Mouse (Mus musculus): ENCODE results near the gene Ypel1. TPM values are rescaled to one million over a fixed set of nuclear protein-coding genes. Genes with fewer than 3 reads are reported as not detected.
A peak's percentile ranks its signal among the peaks of the same experiment; 100 is the strongest.

Ypel1 gene
- polyA plus RNA-seq, 1 experiment from 2014 or later: 11.8 TPM

DNA sequence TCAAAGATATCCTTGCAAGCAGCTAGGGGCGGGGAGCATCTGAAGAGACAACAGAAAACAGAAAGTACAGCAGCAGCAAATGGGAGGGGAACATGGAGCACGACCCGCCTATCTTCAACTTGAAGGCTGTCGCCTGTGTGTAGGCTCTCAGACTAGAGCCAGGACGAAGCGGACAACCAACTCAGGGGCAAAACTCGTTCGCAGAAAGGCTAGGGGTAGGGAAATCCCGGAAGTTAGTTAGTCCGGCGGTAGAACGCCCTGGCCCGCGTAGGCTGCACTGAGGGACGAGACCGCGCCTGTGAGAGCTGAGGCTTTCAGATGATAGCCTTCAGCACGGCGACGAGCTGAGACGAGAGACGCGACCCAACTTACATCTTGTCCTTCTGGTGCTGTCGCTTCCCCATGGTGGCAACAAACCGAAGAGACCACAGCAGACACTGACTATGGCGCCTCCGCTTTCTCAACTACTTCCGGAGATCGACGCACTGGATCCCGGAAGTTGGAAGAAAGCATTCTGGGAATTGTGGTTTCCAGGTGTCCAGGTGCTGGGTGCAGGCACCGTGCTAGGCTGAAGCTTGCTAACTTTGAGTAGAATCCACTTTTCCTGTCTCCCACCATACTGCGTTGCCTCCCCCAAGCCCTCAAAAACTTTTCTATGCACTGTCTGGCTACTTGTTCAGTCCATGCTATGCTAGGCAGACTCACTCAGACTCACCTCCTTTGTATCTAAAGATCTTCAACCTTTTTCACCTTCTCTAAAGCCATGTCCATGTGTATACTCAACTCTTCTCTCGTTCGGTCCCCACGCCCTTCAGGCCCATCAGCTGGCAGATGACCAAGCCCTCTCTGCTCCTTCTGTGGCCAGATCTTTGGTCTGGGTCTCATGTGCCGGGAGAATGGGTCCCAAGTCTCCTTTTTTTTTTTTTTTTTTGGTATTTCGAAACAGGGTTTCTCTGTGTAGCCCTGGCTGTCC lies 41.6 kb downstream of the Ypel1 start, which contains the start of gene Ppil2:
Gene Ppil2, minus strand, starts transcription at position 487 of the 973 bp plus-strand sequence.
- Histone ChIP-seq H3K4me1 (ENCODE audit: control insufficient read depth, insufficient read depth, low read length) (peaks cover 7% of the 10 kb centered on the region), H3K27me3 (ENCODE audit: control insufficient read depth, insufficient read depth, low read length) (no peaks in the 10 kb centered on the region), H3K9ac (ENCODE audit: low read length) (peak within 1 kb of the TSS; percentile 87), H3K4me2 (ENCODE audit: low read depth, low read length) (peak within 1 kb of the TSS; percentile 76), H3K9me3 (replicated peaks; ENCODE audit: control insufficient read depth, low read length) (no peaks in the 10 kb centered on the region), H3K27ac (ENCODE audit: low read length) (peak within 1 kb of the TSS; percentile 78), H3K4me3 (replicated peaks; ENCODE audit: low read length) (peak within 1 kb of the TSS; percentile 92), H3K36me3 (ENCODE audit: control insufficient read depth, insufficient read depth, low read length) (no peaks in the 10 kb centered on the region; the same call in 1 of the 2 replicates)
- peak; percentile 80 for ATAC-seq (ENCODE audit: insufficient read depth, low FRiP score)
- WGBS: 7% methylated on average over 38 of the region's 38 CpGs

DNA sequence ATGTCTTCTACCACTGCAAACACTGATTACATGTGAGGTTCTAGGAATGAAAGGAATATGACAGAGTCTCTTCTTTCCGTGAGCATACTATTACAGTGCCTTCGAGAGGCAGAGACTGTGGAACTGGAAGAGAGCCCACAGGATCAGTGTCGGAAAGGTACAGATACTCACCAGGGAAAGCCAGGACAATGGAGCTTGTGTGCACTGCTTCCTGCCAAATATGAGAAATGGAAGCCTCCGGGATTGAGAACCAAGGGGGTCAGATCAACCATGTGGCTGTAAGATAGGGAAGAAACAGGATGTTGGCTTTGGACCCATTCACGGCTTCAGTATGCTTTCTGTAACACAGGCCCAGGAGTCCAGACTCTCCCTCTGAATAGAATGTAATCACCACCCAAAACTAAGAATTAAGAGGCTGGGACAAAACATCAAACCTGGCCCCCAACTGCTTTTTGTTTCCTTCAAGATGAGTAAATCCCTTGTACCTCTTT lies 47.9 kb downstream of the Ypel1 start:
- Histone ChIP-seq H3K27ac (ENCODE audit: low read length) (no peak overlapping the region), H3K4me2 (ENCODE audit: low read depth, low read length) (no peak overlapping the region), H3K4me1 (ENCODE audit: control insufficient read depth, insufficient read depth, low read length) (no peaks in the 10 kb centered on the region), H3K9me3 (replicated peaks; ENCODE audit: control insufficient read depth, low read length) (no peaks in the 10 kb centered on the region), H3K27me3 (ENCODE audit: control insufficient read depth, insufficient read depth, low read length) (no peaks in the 10 kb centered on the region), H3K4me3 (replicated peaks; ENCODE audit: low read length) (no peak overlapping the region), H3K36me3 (ENCODE audit: control insufficient read depth, insufficient read depth, low read length) (no peaks in the 10 kb centered on the region), H3K9ac (ENCODE audit: low read length) (no peak overlapping the region)
- 86% methylated on average over 5 of the region's 5 CpGs for WGBS
- ATAC-seq (ENCODE audit: insufficient read depth, low FRiP score): no peak

DNA sequence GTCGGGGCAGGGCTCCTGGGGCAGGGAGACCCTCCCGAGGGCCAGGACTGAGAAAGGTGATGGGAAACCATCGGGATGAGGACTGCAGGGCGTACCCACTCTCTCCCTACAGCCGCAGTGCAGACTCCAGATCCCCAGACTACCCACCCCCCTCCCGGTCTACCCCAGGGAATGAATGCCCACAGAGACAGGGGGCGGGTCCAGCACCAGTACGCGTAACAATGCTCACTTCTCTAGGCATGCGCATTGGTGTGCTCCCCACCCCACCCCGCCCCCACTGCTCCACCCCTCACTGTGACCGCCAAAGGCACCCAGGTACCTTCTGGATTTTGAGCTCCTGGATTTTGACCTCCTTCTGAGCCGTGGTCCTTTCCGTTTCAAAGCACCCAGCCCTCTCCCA lies 52.1 kb downstream of the Ypel1 start:
- no peak overlapping the region for H3K9ac ChIP-seq (ENCODE audit: low read length)
- 71% methylated on average over 14 of the region's 14 CpGs for WGBS
- no peak overlapping the region for H3K4me2 ChIP-seq (ENCODE audit: low read depth, low read length)
- no peaks in the 10 kb centered on the region for H3K36me3 ChIP-seq (ENCODE audit: control insufficient read depth, insufficient read depth, low read length)
- H3K9me3 ChIP-seq (replicated peaks; ENCODE audit: control insufficient read depth, low read length): no peaks in the 10 kb centered on the region
- no peaks in the 10 kb centered on the region for H3K27me3 ChIP-seq (ENCODE audit: control insufficient read depth, insufficient read depth, low read length)
- no peak overlapping the region for H3K4me3 ChIP-seq (replicated peaks; ENCODE audit: low read length)
- no peak for ATAC-seq (ENCODE audit: insufficient read depth, low FRiP score)
- H3K4me1 ChIP-seq (ENCODE audit: control insufficient read depth, insufficient read depth, low read length): peaks cover 16% of the 10 kb centered on the region
- no peak overlapping the region for H3K27ac ChIP-seq (ENCODE audit: low read length)

DNA sequence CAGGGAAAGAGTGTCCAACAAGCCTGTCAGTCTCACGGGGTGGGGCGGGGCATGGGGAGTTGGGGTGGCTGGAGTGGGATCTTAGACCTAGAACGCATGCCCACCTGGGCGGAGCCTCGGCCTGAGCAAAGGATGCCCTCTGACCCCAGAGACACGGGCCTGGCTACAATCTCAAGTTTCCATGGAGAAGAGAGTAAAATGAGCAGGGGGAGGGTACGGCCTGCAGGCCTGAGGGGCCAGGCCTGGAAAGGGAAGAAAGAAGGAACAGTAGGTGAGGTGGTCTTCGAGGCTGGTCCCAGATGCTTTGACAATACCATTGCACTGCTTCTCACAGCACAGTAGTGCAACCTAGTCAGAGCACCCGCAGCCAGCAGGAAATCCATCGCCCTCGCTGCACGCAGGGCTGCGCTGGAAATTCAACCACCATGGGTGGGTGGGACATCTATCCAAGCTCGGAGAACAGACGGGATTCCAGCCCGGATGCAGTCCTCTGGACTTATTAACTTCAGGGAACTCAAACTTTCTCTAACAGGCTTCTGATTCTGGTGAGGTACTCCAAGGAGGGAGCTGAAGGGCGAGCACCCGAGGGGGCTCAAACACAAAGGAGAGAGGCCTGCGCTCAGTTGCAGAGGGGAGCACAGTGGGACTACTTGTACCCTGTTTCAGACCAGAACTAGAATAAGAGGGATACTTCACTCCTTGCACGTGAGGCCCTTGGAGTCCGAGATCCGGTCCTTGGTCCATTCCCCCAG lies 54.8 kb downstream of the Ypel1 start:
- 5% methylated on average over 22 of the region's 22 CpGs for WGBS
- Histone ChIP-seq H3K27me3 (ENCODE audit: control insufficient read depth, insufficient read depth, low read length) (no peaks in the 10 kb centered on the region), H3K9me3 (replicated peaks; ENCODE audit: control insufficient read depth, low read length) (no peaks in the 10 kb centered on the region), H3K4me1 (ENCODE audit: control insufficient read depth, insufficient read depth, low read length) (peaks cover 16% of the 10 kb centered on the region), H3K36me3 (ENCODE audit: control insufficient read depth, insufficient read depth, low read length) (no peaks in the 10 kb centered on the region), H3K9ac (ENCODE audit: low read length) (peak overlapping the region; percentile 69), H3K27ac (ENCODE audit: low read length) (peak overlapping the region; percentile 33; the same call in 1 of the 2 replicates), H3K4me3 (replicated peaks; ENCODE audit: low read length) (peak overlapping the region; percentile 51), H3K4me2 (ENCODE audit: low read depth, low read length) (peak overlapping the region; percentile 68)
- ATAC-seq (ENCODE audit: insufficient read depth, low FRiP score): peak; percentile 31

DNA sequence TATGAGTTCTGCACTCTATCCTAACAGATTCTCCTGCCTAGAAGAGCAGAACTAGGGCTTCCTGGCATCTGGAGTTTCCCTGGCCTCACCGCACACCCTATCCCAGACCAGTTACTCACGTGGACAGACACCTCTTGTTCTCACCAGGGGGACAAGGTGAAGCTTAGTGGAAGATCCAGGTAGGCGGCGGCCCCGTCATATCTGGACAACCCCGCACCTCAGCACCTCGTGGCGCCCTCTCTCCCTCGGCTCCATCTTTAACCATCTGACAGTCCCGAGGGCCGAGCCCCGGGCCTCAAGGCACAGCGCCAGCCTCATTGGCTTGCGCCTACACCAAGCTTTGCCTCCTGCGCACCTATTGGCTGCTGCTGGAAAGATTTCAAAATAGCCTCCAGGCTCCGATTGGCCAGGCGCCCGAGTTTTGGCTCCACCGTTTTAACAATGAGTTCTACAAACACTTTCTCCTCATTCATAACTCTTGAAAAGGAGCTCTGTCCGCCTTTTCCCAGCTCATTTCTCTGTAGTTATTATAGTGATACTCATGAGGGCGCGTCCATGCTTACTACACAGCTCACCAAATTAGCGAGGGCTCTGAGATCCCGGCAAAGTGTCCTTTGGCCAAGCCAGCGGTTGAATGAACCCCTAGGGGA lies 55.5 kb downstream of the Ypel1 start, which contains the start of gene 2610318N02Rik:
Gene 2610318N02Rik, minus strand, starts transcription at position 297 of the 650 bp plus-strand sequence.
- no peaks in the 10 kb centered on the region for H3K36me3 ChIP-seq (ENCODE audit: control insufficient read depth, insufficient read depth, low read length)
- H3K9ac ChIP-seq (ENCODE audit: low read length): peak within 1 kb of the TSS; percentile 69
- H3K9me3 ChIP-seq (replicated peaks; ENCODE audit: control insufficient read depth, low read length): no peaks in the 10 kb centered on the region
- peak within 1 kb of the TSS; percentile 68 for H3K4me2 ChIP-seq (ENCODE audit: low read depth, low read length)
- H3K27me3 ChIP-seq (ENCODE audit: control insufficient read depth, insufficient read depth, low read length): no peaks in the 10 kb centered on the region
- peaks cover 16% of the 10 kb centered on the region for H3K4me1 ChIP-seq (ENCODE audit: control insufficient read depth, insufficient read depth, low read length)
- H3K4me3 ChIP-seq (replicated peaks; ENCODE audit: low read length): peak within 1 kb of the TSS; percentile 51
- peak within 1 kb of the TSS; percentile 33; the same call in 1 of the 2 replicates for H3K27ac ChIP-seq (ENCODE audit: low read length)
- WGBS: under 1% methylated on average over 25 of the region's 25 CpGs
- ATAC-seq (ENCODE audit: insufficient read depth, low FRiP score): peak; percentile 94

DNA sequence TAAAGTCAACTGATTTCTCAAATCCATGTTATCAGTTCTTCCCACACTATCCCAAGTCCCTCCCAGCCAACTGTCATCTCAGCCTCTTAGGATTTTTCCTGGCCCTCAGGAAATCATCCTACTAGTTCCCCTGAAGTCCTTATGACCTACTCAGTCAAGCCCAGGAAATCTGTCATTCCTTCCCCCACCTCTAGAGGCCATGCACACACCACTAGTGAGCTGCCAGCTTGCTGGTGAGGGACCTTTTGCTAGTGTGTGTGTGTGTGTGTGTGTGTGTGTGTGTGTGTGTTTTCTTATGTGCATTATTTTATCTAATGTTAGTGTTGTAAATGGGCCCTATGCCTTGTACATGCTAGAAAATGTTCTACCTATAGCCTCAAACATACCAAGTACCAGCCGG lies 57.8 kb downstream of the Ypel1 start:
- no peaks in the 10 kb centered on the region for H3K36me3 ChIP-seq (ENCODE audit: control insufficient read depth, insufficient read depth, low read length)
- ATAC-seq (ENCODE audit: insufficient read depth, low FRiP score): no peak

DNA sequence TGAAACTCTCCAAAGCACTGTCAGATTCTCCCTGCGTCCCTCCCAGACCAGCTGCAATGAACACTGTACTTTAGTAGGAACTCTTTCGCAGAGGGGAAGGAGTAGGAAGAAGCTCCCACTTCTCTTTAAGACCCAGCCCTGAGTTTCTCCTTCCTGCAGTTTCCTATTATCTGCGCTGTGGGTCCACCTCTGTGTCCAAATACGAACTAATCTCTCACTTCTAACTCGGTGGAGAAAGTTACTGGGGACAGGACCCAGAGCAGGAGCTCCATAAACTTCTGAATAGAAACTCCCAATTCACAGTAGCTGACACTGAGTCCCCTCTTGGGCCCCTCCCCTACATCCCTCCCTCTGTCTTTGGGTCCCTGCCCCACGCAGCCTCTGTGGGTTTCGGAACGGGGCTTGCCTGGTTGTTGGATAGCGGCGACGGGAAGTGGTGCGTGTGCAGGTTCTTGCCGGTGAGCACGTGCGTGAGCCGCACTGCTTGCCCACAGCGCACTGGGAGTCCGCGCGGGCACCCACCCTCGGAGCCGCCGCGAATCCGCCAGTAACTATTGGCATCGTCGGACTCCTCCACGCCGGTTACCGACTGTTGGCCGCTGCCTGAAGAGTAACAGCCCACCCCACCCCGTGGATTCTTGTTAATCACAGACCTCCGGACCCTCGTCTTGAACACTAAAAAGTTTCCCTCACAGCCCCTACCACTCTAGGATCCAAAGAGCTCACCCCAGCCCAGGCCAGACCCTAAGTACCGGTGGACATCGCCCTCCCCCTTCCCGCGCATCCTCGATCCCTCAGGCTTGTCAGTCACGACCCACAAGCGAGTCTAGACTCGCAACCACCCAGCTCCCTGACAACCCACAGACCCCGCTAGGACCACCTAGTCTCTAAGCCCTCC lies 61.9 kb downstream of the Ypel1 start:
- 4% methylated on average over 43 of the region's 43 CpGs for WGBS
- H3K4me1 ChIP-seq (ENCODE audit: control insufficient read depth, insufficient read depth, low read length): peaks cover 14% of the 10 kb centered on the region
- H3K4me3 ChIP-seq (replicated peaks; ENCODE audit: low read length): peak overlapping the region; percentile 92
- H3K9me3 ChIP-seq (replicated peaks; ENCODE audit: control insufficient read depth, low read length): no peaks in the 10 kb centered on the region
- H3K9ac ChIP-seq (ENCODE audit: low read length): peak overlapping the region; percentile 83
- no peak overlapping the region; the same call in 1 of the 2 replicates for H3K27ac ChIP-seq (ENCODE audit: low read length)
- peak; percentile 5; the same call in 1 of the 2 replicates for ATAC-seq (ENCODE audit: insufficient read depth, low FRiP score)
- H3K36me3 ChIP-seq (ENCODE audit: control insufficient read depth, insufficient read depth, low read length): no peaks in the 10 kb centered on the region
- H3K27me3 ChIP-seq (ENCODE audit: control insufficient read depth, insufficient read depth, low read length): no peaks in the 10 kb centered on the region
- peak overlapping the region; percentile 76 for H3K4me2 ChIP-seq (ENCODE audit: low read depth, low read length)

More for the DNA sequence above, 57.8 kb downstream of the Ypel1 start:
- Histone ChIP-seq H3K27me3 (ENCODE audit: control insufficient read depth, insufficient read depth, low read length) (no peaks in the 10 kb centered on the region), H3K4me1 (ENCODE audit: control insufficient read depth, insufficient read depth, low read length) (peaks cover 23% of the 10 kb centered on the region), H3K4me3 (replicated peaks; ENCODE audit: low read length) (no peak overlapping the region), H3K27ac (ENCODE audit: low read length) (no peak overlapping the region), H3K9me3 (replicated peaks; ENCODE audit: control insufficient read depth, low read length) (no peaks in the 10 kb centered on the region), H3K4me2 (ENCODE audit: low read depth, low read length) (no peak overlapping the region), H3K9ac (ENCODE audit: low read length) (no peak overlapping the region)
- WGBS: 100% methylated on average over 1 of the region's 1 CpGs

Data from stomach, embryonic 16.5 days (tissue).